Mouse (Mus musculus): Measurements from ENCODE around the gene Cers1. TPM values are rescaled to one million over a fixed set of nuclear protein-coding genes. Genes with fewer than 3 reads are reported as not detected.

The Cers1 gene
- total and polyA plus RNA-seq, 3 experiments: 2.5 to 5.2 (median 3.8) TPM

GRCm38 (mm10) chr8:70316511-70317504, 1.2 kb downstream of the Cers1 start:
- DNase-seq: peak; percentile 57

GRCm38 (mm10) chr8:70317872-70318271, 2.3 kb downstream of the Cers1 start:
- no peak for DNase-seq

GRCm38 (mm10) chr8:70323716-70324115, 8.1 kb downstream of the Cers1 start:
- no peak for DNase-seq

GRCm38 (mm10) chr8:70327512-70327911, 11.9 kb downstream of the Cers1 start:
- DNase-seq: no peak

GRCm38 (mm10) chr8:70329124-70329834, 13.7 kb downstream of the Cers1 start, which contains the start of gene Gdf1:
Gene Gdf1 (plus strand): TSS chr8:70329817.
- DNase-seq: no peak

GRCm38 (mm10) chr8:70329835-70330740, 14.5 kb downstream of the Cers1 start:
- DNase-seq: no peak

- DNase-seq: peak; percentile 75
Observed at GRCm38 (mm10) chr8:70330741-70331364, 15.3 kb downstream of the Cers1 start.

GRCm38 (mm10) chr8:70331526-70331925, 16.0 kb downstream of the Cers1 start:
- no peak for DNase-seq

- DNase-seq: peak; percentile 74
Observed at GRCm38 (mm10) chr8:70332070-70332877, 16.7 kb downstream of the Cers1 start.

- no peak for DNase-seq
Observed at GRCm38 (mm10) chr8:70332878-70333202, 17.3 kb downstream of the Cers1 start.

GRCm38 (mm10) chr8:70338931-70339330, 23.4 kb downstream of the Cers1 start:
- DNase-seq: no peak

GRCm38 (mm10) chr8:70340659-70341058, 25.1 kb downstream of the Cers1 start:
- no peak for DNase-seq

- no peak for DNase-seq
Observed at GRCm38 (mm10) chr8:70342007-70342406, 26.4 kb downstream of the Cers1 start.

GRCm38 (mm10) chr8:70343076-70343475, 27.5 kb downstream of the Cers1 start:
- DNase-seq: no peak

- DNase-seq: peak; percentile 47
Observed at GRCm38 (mm10) chr8:70343696-70344095, 28.1 kb downstream of the Cers1 start.

- DNase-seq: peak; percentile 56
Observed at GRCm38 (mm10) chr8:70344279-70344678, 28.7 kb downstream of the Cers1 start.

GRCm38 (mm10) chr8:70347443-70347842, 31.9 kb downstream of the Cers1 start:
- DNase-seq: no peak

- peak; percentile 43 for DNase-seq
Observed at GRCm38 (mm10) chr8:70347860-70348420, 32.4 kb downstream of the Cers1 start.

GRCm38 (mm10) chr8:70351035-70351999, 35.7 kb downstream of the Cers1 start:
- no peak for DNase-seq

Measured in adrenal gland, adult 2 months (tissue).